Mouse (Mus musculus): ENCODE data around the gene Tnxb.

- TF ChIP-seq CTCF (IDR thresholded peaks at IDR 0.05; ENCODE audit: low read depth, low read length) = no peak
- no peak for TF ChIP-seq GATA1 (IDR thresholded peaks at IDR 0.05; ENCODE audit: borderline replicate concordance, low read length)
These were observed 47.2 kb upstream of the Tnxb start for GRCm38 (mm10) chr17:34623161-34623560.

Measured in G1E (cell line).